Mouse (Mus musculus): Measurements from ENCODE around the gene Tsc22d4.

GRCm38 (mm10) chr5:137786109-137786942 is 40.8 kb downstream of the Tsc22d4 start:
- TF ChIP-seq USF1 (IDR thresholded peaks at IDR 0.05; ENCODE audit: low read depth) (peak; percentile 89), CTCF (IDR thresholded peaks at IDR 0.05; ENCODE audit: control insufficient read depth, insufficient read depth, insufficient read length) (no peak)

Data from C2C12 (cell line).